In genomic region chr12:32291962-32292748, GRCm38 (mm10) we compare ENCODE assay signal across 8 mouse cellular contexts.
DNase-seq lines count a peak whose midpoint lies in the region; ATAC-seq and TF ChIP-seq lines count a peak whose summit lies in the region.

No protein-coding gene starts in this region.

- peak overlapping the region; percentile 65 for H3K9ac ChIP-seq in embryonic facial prominence, embryonic 13.5 days
- H3K9ac ChIP-seq in limb, embryonic 14.5 days (ENCODE audit: low read depth, low read length, severe bottlenecking) = 0 out of 2 replicates have a peak overlapping the region, but pooled peaks have one; percentile 34
- H3K9ac ChIP-seq in midbrain, embryonic 16.5 days (ENCODE audit: low read depth, low read length) = no peak overlapping the region

- ATAC-seq in embryonic facial prominence, embryonic 13.5 days (ENCODE audit: insufficient number of reproducible peaks, insufficient read depth, low FRiP score, low TSS enrichment, low read depth) = peak; percentile 56; the same call in 1 of the 2 replicates
- peak; percentile 89 for ATAC-seq in limb, embryonic 14.5 days (ENCODE audit: low FRiP score, low read depth)
- ATAC-seq in midbrain, embryonic 16.5 days = peak; percentile 92

- H3K4me2 ChIP-seq in embryonic facial prominence, embryonic 13.5 days = peak overlapping the region; percentile 60
- peak overlapping the region; percentile 51 for H3K4me2 ChIP-seq in limb, embryonic 14.5 days (replicated peaks; ENCODE audit: low read depth, low read length, severe bottlenecking)
- peak overlapping the region; percentile 57 for H3K4me2 ChIP-seq in midbrain, embryonic 16.5 days (ENCODE audit: low read length)

- no peaks in the 10 kb centered on the region for H3K36me3 ChIP-seq in embryonic facial prominence, embryonic 13.5 days
- H3K36me3 ChIP-seq in limb, embryonic 14.5 days (ENCODE audit: control insufficient read depth, insufficient read depth, low read length) = no peaks in the 10 kb centered on the region
- H3K36me3 ChIP-seq in midbrain, embryonic 16.5 days (ENCODE audit: control insufficient read depth, insufficient read depth, low read length) = no peaks in the 10 kb centered on the region
- no peaks in the 10 kb centered on the region for H3K36me3 ChIP-seq in spleen, adult 2 months (ENCODE audit: control insufficient read depth, insufficient read depth, low read length)

- H3K9me3 ChIP-seq in embryonic facial prominence, embryonic 13.5 days = no peaks in the 10 kb centered on the region
- H3K9me3 ChIP-seq in limb, embryonic 14.5 days (ENCODE audit: control insufficient read depth, low read length) = no peaks in the 10 kb centered on the region
- H3K9me3 ChIP-seq in midbrain, embryonic 16.5 days (replicated peaks; ENCODE audit: control insufficient read depth, low read length, poor library complexity, severe bottlenecking) = no peaks in the 10 kb centered on the region

- peak overlapping the region; percentile 44; the same call in 1 of the 2 replicates for H3K27ac ChIP-seq in embryonic facial prominence, embryonic 13.5 days
- H3K27ac ChIP-seq in limb, embryonic 14.5 days (replicated peaks; ENCODE audit: low read depth, low read length) = no peak overlapping the region
- H3K27ac ChIP-seq in midbrain, embryonic 16.5 days (ENCODE audit: low read length) = 0 out of 2 replicates have a peak overlapping the region, but pooled peaks have one; percentile 52
- peak overlapping the region; percentile 75; the same call in 1 of the 2 replicates for H3K27ac ChIP-seq in spleen, adult 2 months (ENCODE audit: insufficient read depth, low read length)

- H3K4me1 ChIP-seq in embryonic facial prominence, embryonic 13.5 days = no peaks in the 10 kb centered on the region
- no peaks in the 10 kb centered on the region for H3K4me1 ChIP-seq in limb, embryonic 14.5 days (ENCODE audit: control insufficient read depth, insufficient read depth, low read length)
- H3K4me1 ChIP-seq in midbrain, embryonic 16.5 days (ENCODE audit: control insufficient read depth, insufficient read depth, low read length) = 0 out of 2 replicates have a peak, but pooled peaks cover 2% of the 10 kb centered on the region
- no peaks in the 10 kb centered on the region; the same call in 1 of the 2 replicates for H3K4me1 ChIP-seq in spleen, adult 2 months (ENCODE audit: control insufficient read depth, insufficient read depth, insufficient read length)

- no peak for TF ChIP-seq POLR2A in limb, embryonic 14.5 days (IDR thresholded peaks at IDR 0.05; ENCODE audit: borderline replicate concordance, extremely low read depth, insufficient read depth, insufficient read length)
- TF ChIP-seq POLR2A in spleen, adult 2 months (IDR thresholded peaks at IDR 0.05; ENCODE audit: low read depth, low read length) = no peak

- DNase-seq in A20 (ENCODE audit: low read depth, low spot score) = peak; percentile 89
- peak; percentile 20 to 48 for DNase-seq in adrenal gland, postnatal 4 days (ENCODE audit: low spot score in 2 of 2)
- peak; percentile 44 to 52 for DNase-seq in heart, adult 9 months (ENCODE audit: low spot score in 2 of 2)
- DNase-seq in kidney, adult 9 months = peak; percentile 74
- peak; percentile 87 for DNase-seq in limb, embryonic 14.5 days (ENCODE audit: low spot score)
- DNase-seq in spleen, adult 2 months (ENCODE audit: low read depth in 1 of 2, low spot score in 2 of 2) = peak; percentile 66

- H3K27me3 ChIP-seq in embryonic facial prominence, embryonic 13.5 days = no peaks in the 10 kb centered on the region
- H3K27me3 ChIP-seq in limb, embryonic 14.5 days (ENCODE audit: control insufficient read depth, insufficient read depth, low read length) = no peaks in the 10 kb centered on the region
- H3K27me3 ChIP-seq in midbrain, embryonic 16.5 days (ENCODE audit: control insufficient read depth, insufficient read depth, low read depth, low read length) = no peaks in the 10 kb centered on the region
- no peaks in the 10 kb centered on the region for H3K27me3 ChIP-seq in spleen, adult 2 months (ENCODE audit: control insufficient read depth, insufficient read depth, low read length)

- peak overlapping the region; percentile 38 for H3K4me3 ChIP-seq in embryonic facial prominence, embryonic 13.5 days
- H3K4me3 ChIP-seq in limb, embryonic 14.5 days (replicated peaks; ENCODE audit: low read length) = peak overlapping the region; percentile 28
- peak overlapping the region; percentile 40 for H3K4me3 ChIP-seq in midbrain, embryonic 16.5 days (ENCODE audit: low read depth, low read length)
- peak overlapping the region; percentile 73 for H3K4me3 ChIP-seq in spleen, adult 2 months (ENCODE audit: extremely low read depth, insufficient read depth, insufficient read length)

- peak; percentile 68; the same call in 1 of the 2 replicates for TF ChIP-seq CTCF in spleen, adult 2 months (IDR thresholded peaks at IDR 0.05; ENCODE audit: extremely low read depth, insufficient read depth, insufficient read length, insufficient replicate concordance)

- 22% methylated on average over 18 of the region's 18 CpGs for WGBS in embryonic facial prominence, embryonic 13.5 days
- WGBS in limb, embryonic 14.5 days = 23% methylated on average over 18 of the region's 18 CpGs
- 26% methylated on average over 18 of the region's 18 CpGs for WGBS in midbrain, embryonic 16.5 days
- WGBS in spleen, adult 2 months = 5% methylated on average over 18 of the region's 18 CpGs

Comparison
In these comparisons a context has a peak if more than half of its experiments do, and no peak if none do; other contexts are left out.
1. DNase-seq: peak in every context shown above with its lines; median percentile 89 in A20; 87 in limb, embryonic 14.5 days; 74 in kidney, adult 9 months; 66 in spleen, adult 2 months; 48 in heart, adult 9 months; 34 in adrenal gland, postnatal 4 days.